Mouse (Mus musculus): ENCODE measurements around the gene Dach2. TPM values are rescaled to one million over a fixed set of nuclear protein-coding genes. Genes with fewer than 3 reads are reported as not detected.
"Not testable (repeated sequence)": the region's sequence is repeated elsewhere in the genome, so short reads cannot be mapped to it uniquely, and the experiment has no call there.

The Dach2 gene
- polyA plus RNA-seq (2016; fragmentation: Nextera tagmentation; extraction: Ambion mirVana) = 0.49 and 0.57 TPM in 2 replicates

- Histone ChIP-seq H3K27ac (ENCODE audit: poor library complexity, severe bottlenecking) (no peak within 1 kb of the TSS), H3K36me3 (no peaks in the 10 kb centered on the region), H3K9me3 (replicated peaks) (no peaks in the 10 kb centered on the region), H3K4me2 (peak within 1 kb of the TSS; percentile 87), H3K9ac (peak within 1 kb of the TSS; percentile 60), H3K27me3 (replicated peaks) (no peaks in the 10 kb centered on the region), H3K4me3 (peak within 1 kb of the TSS; percentile 55), H3K4me1 (replicated peaks) (no peaks in the 10 kb centered on the region)
- WGBS = 33% methylated on average over 21 of the region's 21 CpGs
- ATAC-seq (ENCODE audit: insufficient number of reproducible peaks, low FRiP score) = no peak
Observed at GRCm38 (mm10) chrX:113297404-113297803, at the start of gene Dach2. TSS of gene Dach2 (plus strand) at chrX:113297510.

DNA sequence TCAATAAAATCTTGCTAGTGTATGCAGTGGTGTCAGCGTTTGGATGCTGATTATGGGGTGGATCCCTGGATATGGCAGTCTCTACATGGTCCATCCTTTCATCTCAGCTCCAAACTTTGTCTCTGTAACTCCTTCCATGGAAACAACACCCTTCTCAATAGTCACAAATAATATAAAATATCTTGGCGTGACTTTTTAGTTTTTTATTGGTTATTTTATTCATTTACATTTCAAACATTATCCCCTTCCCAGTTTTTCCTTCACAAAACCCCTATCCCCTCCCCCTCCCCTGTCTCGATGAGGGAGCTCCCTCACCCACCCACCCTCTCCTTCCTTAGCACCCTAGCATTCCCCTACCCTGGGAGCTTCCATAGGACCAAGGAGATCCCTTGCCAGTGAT lies 44.9 kb upstream of the Dach2 start:
- not testable (repeated sequence) for H3K9me3 ChIP-seq (replicated peaks); H3K36me3 ChIP-seq; H3K4me3 ChIP-seq; H3K4me2 ChIP-seq; ATAC-seq (ENCODE audit: insufficient number of reproducible peaks, low FRiP score); H3K27ac ChIP-seq (ENCODE audit: poor library complexity, severe bottlenecking); H3K9ac ChIP-seq; H3K27me3 ChIP-seq (replicated peaks); H3K4me1 ChIP-seq (replicated peaks)
- WGBS = 60% methylated on average over 2 of the region's 3 CpGs

DNA sequence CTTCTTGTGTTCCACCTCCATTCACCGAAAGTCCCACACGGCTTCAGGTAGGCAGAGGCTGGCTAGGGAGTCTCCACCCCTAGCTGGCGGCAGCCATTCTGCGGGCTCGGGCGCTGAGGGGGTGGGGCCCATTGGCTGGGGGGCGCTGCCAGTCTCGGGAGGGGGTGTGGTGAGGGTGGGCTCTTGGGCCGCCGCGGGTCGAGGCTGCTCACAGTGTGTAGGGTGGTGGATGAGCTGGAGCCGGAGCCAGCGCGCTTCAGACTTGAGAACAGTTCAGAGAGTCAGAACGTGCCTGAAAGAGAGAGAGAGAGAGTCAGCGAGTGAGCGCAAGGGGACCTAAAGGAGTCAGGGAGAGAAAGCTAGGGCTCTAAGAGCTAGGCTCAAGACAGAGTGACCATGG lies 721 bp downstream of the Dach2 start:
- Histone ChIP-seq H3K4me3 (peak overlapping the region; percentile 55), H3K9me3 (replicated peaks) (no peaks in the 10 kb centered on the region), H3K9ac (peak overlapping the region; percentile 60), H3K4me1 (replicated peaks) (no peaks in the 10 kb centered on the region), H3K27me3 (replicated peaks) (no peaks in the 10 kb centered on the region), H3K36me3 (no peaks in the 10 kb centered on the region), H3K4me2 (peak overlapping the region; percentile 87), H3K27ac (ENCODE audit: poor library complexity, severe bottlenecking) (no peak overlapping the region)
- peak; percentile 93 for ATAC-seq (ENCODE audit: insufficient number of reproducible peaks, low FRiP score)
- 10% methylated on average over 18 of the region's 18 CpGs for WGBS

DNA sequence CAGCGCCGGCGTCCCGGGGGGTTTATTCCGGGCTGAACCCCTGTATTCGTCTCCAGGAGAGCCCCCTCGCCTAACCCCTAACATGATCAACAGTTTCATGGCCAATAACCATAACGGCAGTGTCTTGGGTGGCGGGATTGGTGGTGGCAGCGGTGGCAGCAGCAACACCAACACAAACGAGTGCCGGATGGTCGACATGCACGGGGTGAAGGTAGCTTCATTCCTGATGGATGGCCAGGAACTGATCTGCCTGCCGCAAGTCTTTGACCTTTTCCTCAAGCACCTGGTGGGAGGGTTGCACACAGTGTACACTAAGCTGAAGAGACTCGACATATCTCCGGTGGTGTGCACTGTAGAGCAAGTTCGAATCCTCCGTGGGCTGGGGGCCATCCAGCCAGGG lies 1.2 kb downstream of the Dach2 start:
- Histone ChIP-seq H3K4me2 (peak overlapping the region; percentile 87), H3K4me3 (peak overlapping the region; percentile 55), H3K9me3 (replicated peaks) (no peaks in the 10 kb centered on the region), H3K9ac (peak overlapping the region; percentile 60), H3K27me3 (replicated peaks) (no peaks in the 10 kb centered on the region), H3K27ac (ENCODE audit: poor library complexity, severe bottlenecking) (no peak overlapping the region), H3K36me3 (no peaks in the 10 kb centered on the region), H3K4me1 (replicated peaks) (no peaks in the 10 kb centered on the region)
- ATAC-seq (ENCODE audit: insufficient number of reproducible peaks, low FRiP score) = no peak
- 18% methylated on average over 19 of the region's 19 CpGs for WGBS

- Histone ChIP-seq H3K4me3 (no peak overlapping the region), H3K4me2 (no peak overlapping the region), H3K36me3 (no peaks in the 10 kb centered on the region), H3K4me1 (replicated peaks) (no peaks in the 10 kb centered on the region), H3K9ac (no peak overlapping the region), H3K9me3 (replicated peaks) (no peaks in the 10 kb centered on the region), H3K27ac (ENCODE audit: poor library complexity, severe bottlenecking) (no peak overlapping the region), H3K27me3 (replicated peaks) (no peaks in the 10 kb centered on the region)
- 53% methylated on average over 4 of the region's 4 CpGs for WGBS
- ATAC-seq (ENCODE audit: insufficient number of reproducible peaks, low FRiP score) = no peak
Observed at GRCm38 (mm10) chrX:113304323-113304722, 7.0 kb downstream of the Dach2 start.

DNA sequence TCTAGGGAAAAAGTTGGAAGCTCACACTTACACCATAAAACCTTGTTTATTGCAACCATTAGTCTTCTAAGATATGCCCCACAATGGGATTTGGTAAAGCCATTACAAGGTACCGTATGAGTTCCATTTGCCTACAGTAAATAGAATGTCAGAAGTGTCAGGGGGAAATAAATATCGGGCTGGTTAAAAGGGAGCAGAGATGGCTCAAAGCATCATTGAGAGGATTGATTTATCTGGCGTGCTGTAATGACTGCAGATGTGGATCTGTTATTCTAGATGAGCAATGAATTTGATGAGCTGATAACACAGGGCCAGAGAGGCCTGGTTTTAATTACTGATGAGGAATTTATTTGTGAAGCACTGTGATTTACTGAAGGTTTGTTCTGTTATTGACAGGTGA lies 40.8 kb downstream of the Dach2 start:
- no peaks in the 10 kb centered on the region for H3K36me3 ChIP-seq
- no peaks in the 10 kb centered on the region for H3K27me3 ChIP-seq (replicated peaks)
- 56% methylated on average over 3 of the region's 3 CpGs for WGBS
- no peaks in the 10 kb centered on the region for H3K9me3 ChIP-seq (replicated peaks)
- H3K4me1 ChIP-seq (replicated peaks) = no peaks in the 10 kb centered on the region
- H3K9ac ChIP-seq = no peak overlapping the region
- H3K4me3 ChIP-seq = no peak overlapping the region
- no peak overlapping the region for H3K27ac ChIP-seq (ENCODE audit: poor library complexity, severe bottlenecking)
- ATAC-seq (ENCODE audit: insufficient number of reproducible peaks, low FRiP score) = no peak
- H3K4me2 ChIP-seq = no peak overlapping the region

DNA sequence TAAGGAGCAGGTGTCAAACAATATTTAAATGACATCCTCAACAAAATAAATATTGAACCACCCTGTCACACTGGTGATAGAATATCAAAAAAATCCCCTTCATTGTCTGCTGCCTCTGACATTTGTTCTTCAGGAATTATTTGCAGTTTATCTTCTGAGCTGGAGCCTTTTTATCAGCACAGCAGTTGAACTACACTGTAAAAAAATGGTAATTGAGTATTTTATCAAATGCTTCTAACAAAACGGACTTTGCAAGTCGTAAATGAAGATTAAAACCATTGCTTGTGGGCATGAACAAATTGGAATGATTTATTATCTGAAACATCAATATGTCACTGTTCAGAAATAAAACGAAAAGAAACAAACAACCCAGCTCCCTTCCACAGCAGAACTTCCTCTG lies 97.1 kb downstream of the Dach2 start:
- no peaks in the 10 kb centered on the region for H3K36me3 ChIP-seq
- no peaks in the 10 kb centered on the region for H3K9me3 ChIP-seq (replicated peaks)
- WGBS = 62% methylated on average over 3 of the region's 3 CpGs
- no peak overlapping the region for H3K4me3 ChIP-seq
- no peak overlapping the region for H3K9ac ChIP-seq
- no peaks in the 10 kb centered on the region for H3K4me1 ChIP-seq (replicated peaks)
- H3K27me3 ChIP-seq (replicated peaks) = no peaks in the 10 kb centered on the region
- ATAC-seq (ENCODE audit: insufficient number of reproducible peaks, low FRiP score) = no peak
- no peak overlapping the region for H3K4me2 ChIP-seq
- no peak overlapping the region for H3K27ac ChIP-seq (ENCODE audit: poor library complexity, severe bottlenecking)

- 85% methylated on average over 1 of the region's 1 CpGs for WGBS
- Histone ChIP-seq H3K27ac (ENCODE audit: poor library complexity, severe bottlenecking) (no peak overlapping the region), H3K27me3 (replicated peaks) (no peaks in the 10 kb centered on the region)
Observed at GRCm38 (mm10) chrX:113408756-113409155, 111.4 kb downstream of the Dach2 start.

DNA sequence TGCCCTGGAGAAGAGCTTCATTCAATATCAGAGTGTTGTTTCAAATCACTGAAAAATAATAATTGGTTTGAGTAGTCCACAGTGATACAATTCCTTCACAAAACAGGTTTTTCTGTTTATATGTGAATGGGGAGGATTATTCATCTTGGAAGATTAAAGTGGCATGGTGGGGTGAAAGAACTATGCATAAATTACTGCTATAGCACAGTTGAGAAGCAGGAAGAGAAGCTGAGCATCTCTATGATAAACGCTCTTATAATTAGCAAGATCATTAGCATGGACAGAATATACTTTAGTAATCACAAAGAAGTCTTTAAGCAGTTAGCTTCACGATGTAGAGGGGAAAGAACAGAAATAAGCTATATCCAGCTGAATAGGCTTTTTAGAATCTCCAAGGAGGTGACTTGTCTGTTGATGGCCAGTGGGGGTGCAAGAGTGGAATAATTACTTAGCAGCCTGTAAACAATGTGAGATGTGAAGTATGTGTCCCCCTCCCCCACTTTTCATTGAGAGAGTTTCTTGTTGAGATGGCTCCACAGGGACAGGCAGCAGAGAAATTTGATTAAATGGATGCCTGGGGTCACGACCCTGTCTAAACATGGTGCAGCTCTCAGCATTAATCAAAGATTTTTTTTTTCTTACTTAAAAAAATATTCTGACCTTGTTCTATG lies 124.3 kb downstream of the Dach2 start:
- Histone ChIP-seq H3K4me3 (no peak overlapping the region), H3K4me2 (no peak overlapping the region), H3K27ac (ENCODE audit: poor library complexity, severe bottlenecking) (no peak overlapping the region), H3K27me3 (replicated peaks) (no peaks in the 10 kb centered on the region), H3K9me3 (replicated peaks) (no peaks in the 10 kb centered on the region), H3K4me1 (replicated peaks) (no peaks in the 10 kb centered on the region), H3K36me3 (no peaks in the 10 kb centered on the region), H3K9ac (no peak overlapping the region)
- no peak for ATAC-seq (ENCODE audit: insufficient number of reproducible peaks, low FRiP score)
- WGBS = 52% methylated on average over 3 of the region's 3 CpGs

More at GRCm38 (mm10) chrX:113408756-113409155, 111.4 kb downstream of the Dach2 start:
- no peak overlapping the region for H3K4me3 ChIP-seq
- no peak overlapping the region for H3K4me2 ChIP-seq
- H3K36me3 ChIP-seq = no peaks in the 10 kb centered on the region
- no peaks in the 10 kb centered on the region for H3K4me1 ChIP-seq (replicated peaks)
- no peak for ATAC-seq (ENCODE audit: insufficient number of reproducible peaks, low FRiP score)
- H3K9me3 ChIP-seq (replicated peaks) = no peaks in the 10 kb centered on the region
- no peak overlapping the region for H3K9ac ChIP-seq

DNA sequence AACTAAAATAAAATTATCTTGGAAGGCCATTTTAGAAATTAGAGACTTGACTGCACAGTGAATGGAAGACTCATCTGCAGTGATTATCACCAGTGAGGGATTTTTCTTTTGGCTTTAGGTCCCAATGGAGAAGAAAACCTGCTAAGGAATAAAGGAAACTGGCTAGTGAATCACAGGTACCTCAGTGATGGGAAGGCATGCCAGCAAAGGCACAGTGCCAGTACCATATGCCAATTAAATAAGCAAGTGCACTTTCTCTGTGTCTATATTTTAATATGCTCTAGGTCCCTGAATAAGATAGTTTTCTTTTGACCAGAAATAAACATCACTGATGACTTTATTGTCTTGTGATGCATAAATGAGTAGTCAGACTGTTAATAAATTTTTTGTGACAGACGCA lies 184.8 kb downstream of the Dach2 start:
- Histone ChIP-seq H3K9ac (no peak overlapping the region), H3K27me3 (replicated peaks) (no peaks in the 10 kb centered on the region), H3K4me3 (no peak overlapping the region), H3K36me3 (no peaks in the 10 kb centered on the region), H3K9me3 (replicated peaks) (no peaks in the 10 kb centered on the region), H3K4me1 (replicated peaks) (no peaks in the 10 kb centered on the region), H3K4me2 (no peak overlapping the region), H3K27ac (ENCODE audit: poor library complexity, severe bottlenecking) (no peak overlapping the region)
- no peak for ATAC-seq (ENCODE audit: insufficient number of reproducible peaks, low FRiP score)
- WGBS = 86% methylated on average over 1 of the region's 1 CpGs

- Histone ChIP-seq H3K4me3 (no peak overlapping the region), H3K9me3 (replicated peaks) (no peaks in the 10 kb centered on the region), H3K27me3 (replicated peaks) (no peaks in the 10 kb centered on the region), H3K4me1 (replicated peaks) (no peaks in the 10 kb centered on the region), H3K4me2 (no peak overlapping the region), H3K9ac (no peak overlapping the region), H3K27ac (ENCODE audit: poor library complexity, severe bottlenecking) (no peak overlapping the region), H3K36me3 (no peaks in the 10 kb centered on the region)
- WGBS = 69% methylated on average over 3 of the region's 3 CpGs
- no peak for ATAC-seq (ENCODE audit: insufficient number of reproducible peaks, low FRiP score)
Observed at GRCm38 (mm10) chrX:113545106-113545505, 247.8 kb downstream of the Dach2 start.

GRCm38 (mm10) chrX:113563897-113564296 lies 266.6 kb downstream of the Dach2 start:
- no peaks in the 10 kb centered on the region for H3K27me3 ChIP-seq (replicated peaks)
- no peaks in the 10 kb centered on the region for H3K9me3 ChIP-seq (replicated peaks)
- H3K9ac ChIP-seq = no peak overlapping the region
- no peaks in the 10 kb centered on the region for H3K36me3 ChIP-seq
- no peak overlapping the region for H3K27ac ChIP-seq (ENCODE audit: poor library complexity, severe bottlenecking)
- H3K4me1 ChIP-seq (replicated peaks) = no peaks in the 10 kb centered on the region
- no peak for ATAC-seq (ENCODE audit: insufficient number of reproducible peaks, low FRiP score)
- no peak overlapping the region for H3K4me2 ChIP-seq
- H3K4me3 ChIP-seq = no peak overlapping the region
- 70% methylated on average over 2 of the region's 2 CpGs for WGBS
